8 mouse cellular contexts compared by ENCODE assay signal in the genomic region with DNA sequence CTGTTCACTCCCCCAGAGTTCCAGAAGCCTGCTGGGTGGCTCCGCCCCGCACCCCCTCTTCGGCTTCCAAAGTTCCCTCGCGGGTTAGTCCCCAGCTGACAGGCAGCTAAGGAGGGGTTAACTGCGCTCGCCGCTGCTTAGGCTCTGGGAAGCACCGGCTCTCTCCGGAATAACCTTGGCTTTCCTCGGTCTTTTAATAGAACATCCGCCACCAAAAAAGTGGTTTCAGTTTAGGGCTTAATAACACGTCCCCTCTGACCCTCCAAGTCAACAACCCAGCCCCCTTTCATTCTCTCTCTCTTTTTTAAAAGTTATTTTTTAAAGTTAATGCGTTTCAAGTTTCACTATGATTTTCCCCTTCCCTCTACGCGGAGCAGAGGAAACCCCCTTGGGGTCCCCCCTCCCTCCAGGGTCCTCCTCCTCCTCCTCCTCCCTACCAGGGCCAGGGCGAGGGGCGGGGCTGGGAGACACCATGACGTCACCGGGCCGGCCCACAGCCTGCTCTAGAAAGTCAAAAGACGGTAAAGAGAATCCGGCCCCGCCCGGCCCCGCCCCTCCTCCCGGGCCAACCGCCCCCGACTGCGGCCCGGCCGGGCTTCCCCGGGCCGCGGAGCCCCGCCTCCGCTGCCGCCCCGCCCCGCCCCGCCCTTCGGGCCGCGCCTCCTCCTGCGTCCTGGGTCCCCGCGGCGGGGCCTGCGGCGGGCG. TPM values are rescaled to one million over a fixed set of nuclear protein-coding genes. Genes with fewer than 3 reads are reported as not detected.
DNase-seq lines count a peak whose midpoint lies in the region; ATAC-seq and TF ChIP-seq lines count a peak whose summit lies in the region.

No protein-coding gene starts in this region.

- H3K9ac ChIP-seq in forebrain, embryonic 11.5 days (ENCODE audit: low read length): peak overlapping the region; percentile 91
- peak overlapping the region; percentile 84 for H3K9ac ChIP-seq in heart, embryonic 16.5 days (ENCODE audit: low read length)
- H3K9ac ChIP-seq in liver, embryonic 14.5 days (replicated peaks): peak overlapping the region; percentile 67
- no peak overlapping the region for H3K9ac ChIP-seq in stomach, embryonic 15.5 days

- no peak for TF ChIP-seq CTCF in E14TG2a.4 (conservative IDR thresholded peaks at IDR 0.05; ENCODE audit: low read length)
- TF ChIP-seq CTCF in liver, embryonic 14.5 days (IDR thresholded peaks at IDR 0.05; ENCODE audit: low read depth): no peak

- peak overlapping the region; percentile 83 for H3K4me2 ChIP-seq in forebrain, embryonic 11.5 days (ENCODE audit: low read depth, low read length, severe bottlenecking)
- peak overlapping the region; percentile 80 for H3K4me2 ChIP-seq in heart, embryonic 16.5 days (ENCODE audit: low read depth, low read length)
- H3K4me2 ChIP-seq in liver, embryonic 14.5 days (ENCODE audit: low read depth): peak overlapping the region; percentile 96
- peak overlapping the region; percentile 57 for H3K4me2 ChIP-seq in stomach, embryonic 15.5 days

- under 1% methylated on average over 36 of the region's 51 CpGs for WGBS in forebrain, embryonic 11.5 days
- under 1% methylated on average over 22 of the region's 51 CpGs for WGBS in heart, embryonic 16.5 days
- WGBS in liver, embryonic 14.5 days (ENCODE audit: insufficient replicate concordance): 2% methylated on average over 25 of the region's 51 CpGs
- WGBS in stomach, embryonic 15.5 days: under 1% methylated on average over 22 of the region's 51 CpGs

- H3K4me1 ChIP-seq in E14TG2a.4 (replicated peaks; ENCODE audit: low read depth, low read length): peaks cover 43% of the 10 kb centered on the region
- H3K4me1 ChIP-seq in forebrain, embryonic 11.5 days (replicated peaks; ENCODE audit: control insufficient read depth, insufficient read depth, low read length): peaks cover 7% of the 10 kb centered on the region; the same call in 1 of the 2 replicates
- peaks cover 10% of the 10 kb centered on the region for H3K4me1 ChIP-seq in heart, embryonic 16.5 days (ENCODE audit: control insufficient read depth, insufficient read depth, low read length)
- peaks cover 17 to 23% of the 10 kb centered on the region in 2 experiments for H3K4me1 ChIP-seq in liver, embryonic 14.5 days (replicated peaks; ENCODE audit: control insufficient read depth in 2 of 2, insufficient read depth in 2 of 2, low read length in 1 of 2)
- H3K4me1 ChIP-seq in stomach, embryonic 15.5 days: peaks cover 4% of the 10 kb centered on the region; the same call in 1 of the 2 replicates

- peak; percentile 87 for DNase-seq in c-Kit-positive CD71-positive TER-119-negative erythroid progenitor cells, embryonic 14.5 days (ENCODE audit: low read depth)
- peak; percentile 100 for DNase-seq in forebrain, embryonic 11.5 days (ENCODE audit: low spot score)
- DNase-seq in kidney, postnatal 25 days: peak; percentile 99 to 100
- peak; percentile 84 to 91 (median 88) for DNase-seq in liver, embryonic 14.5 days (ENCODE audit: low read depth in 3 of 3, low spot score in 3 of 3)
- peak; percentile 99 for DNase-seq in neural tube, embryonic 10.5 days (ENCODE audit: extremely low spot score, low spot score)

- H3K4me3 ChIP-seq in E14TG2a.4 (replicated peaks; ENCODE audit: low read length): peak overlapping the region; percentile 78
- peak overlapping the region; percentile 91 for H3K4me3 ChIP-seq in forebrain, embryonic 11.5 days (ENCODE audit: low read depth, low read length)
- peak overlapping the region; percentile 75 for H3K4me3 ChIP-seq in heart, embryonic 16.5 days (ENCODE audit: low read length)
- H3K4me3 ChIP-seq in liver, embryonic 14.5 days (ENCODE audit: insufficient read depth in 1 of 2, low read depth in 2 of 2, low read length in 2 of 2): peak overlapping the region; percentile 84 to 90
- H3K4me3 ChIP-seq in stomach, embryonic 15.5 days (replicated peaks): peak overlapping the region; percentile 92

- peak overlapping the region; percentile 31 for H3K27ac ChIP-seq in forebrain, embryonic 11.5 days (ENCODE audit: low read depth, low read length)
- peak overlapping the region; percentile 95 for H3K27ac ChIP-seq in heart, embryonic 16.5 days (ENCODE audit: low read length)
- H3K27ac ChIP-seq in liver, embryonic 14.5 days: peak overlapping the region; percentile 77
- peak overlapping the region; percentile 80 for H3K27ac ChIP-seq in stomach, embryonic 15.5 days

- H3K9me3 ChIP-seq in E14TG2a.4 (ENCODE audit: low read length): no peaks in the 10 kb centered on the region
- no peaks in the 10 kb centered on the region for H3K9me3 ChIP-seq in forebrain, embryonic 11.5 days (ENCODE audit: control insufficient read depth, low read length)
- no peaks in the 10 kb centered on the region for H3K9me3 ChIP-seq in heart, embryonic 16.5 days (replicated peaks; ENCODE audit: control insufficient read depth, low read length)
- no peaks in the 10 kb centered on the region for H3K9me3 ChIP-seq in liver, embryonic 14.5 days (ENCODE audit: control insufficient read depth, low read length)
- no peaks in the 10 kb centered on the region for H3K9me3 ChIP-seq in stomach, embryonic 15.5 days

- ATAC-seq in forebrain, embryonic 11.5 days (replicated peaks; ENCODE audit: low FRiP score): peak; percentile 79
- ATAC-seq in heart, embryonic 16.5 days (replicated peaks; ENCODE audit: extremely low read depth, insufficient read depth, low FRiP score): peak; percentile 91
- peak; percentile 87 for ATAC-seq in liver, embryonic 14.5 days (ENCODE audit: insufficient read depth)
- ATAC-seq in stomach, embryonic 15.5 days (ENCODE audit: insufficient read depth, low FRiP score, low read depth): peak; percentile 88

- TF ChIP-seq EP300 in liver, embryonic 14.5 days (IDR thresholded peaks at IDR 0.05; ENCODE audit: low read depth): 0 out of 2 replicates have a peak, but pooled peaks have one; percentile 7

- H3K27me3 ChIP-seq in E14TG2a.4 (ENCODE audit: insufficient read depth, low read length): peaks cover 30% of the 10 kb centered on the region
- no peaks in the 10 kb centered on the region for H3K27me3 ChIP-seq in forebrain, embryonic 11.5 days (ENCODE audit: control insufficient read depth, insufficient read depth, low read length)
- H3K27me3 ChIP-seq in heart, embryonic 16.5 days (ENCODE audit: control insufficient read depth, insufficient read depth, low read length): no peaks in the 10 kb centered on the region
- no peaks in the 10 kb centered on the region for H3K27me3 ChIP-seq in liver, embryonic 14.5 days (ENCODE audit: control insufficient read depth, insufficient read depth, low read length)
- H3K27me3 ChIP-seq in stomach, embryonic 15.5 days (replicated peaks): no peaks in the 10 kb centered on the region

- H3K36me3 ChIP-seq in E14TG2a.4 (ENCODE audit: insufficient read depth, low read length): peaks cover 10% of the 10 kb centered on the region; the same call in 1 of the 2 replicates
- H3K36me3 ChIP-seq in forebrain, embryonic 11.5 days (ENCODE audit: control insufficient read depth, insufficient read depth, low read length): peaks cover under 1% of the 10 kb centered on the region; the same call in 1 of the 2 replicates
- H3K36me3 ChIP-seq in heart, embryonic 16.5 days (ENCODE audit: control insufficient read depth, insufficient read depth): peaks cover 2% of the 10 kb centered on the region
- no peaks in the 10 kb centered on the region for H3K36me3 ChIP-seq in liver, embryonic 14.5 days (replicated peaks; ENCODE audit: control insufficient read depth, insufficient read depth, low read depth)
- peaks cover 2% of the 10 kb centered on the region; the same call in 1 of the 2 replicates for H3K36me3 ChIP-seq in stomach, embryonic 15.5 days

RNA-seq across cellular contexts. Expression of a gene that starts 0.5 kb away (rescaled TPM):
- polyA plus RNA-seq in forebrain, embryonic 11.5 days (2014; fragmentation: Nextera tagmentation; extraction: Ambion mirVana): 13.2 and 16.5 TPM in 2 replicates
- polyA plus RNA-seq in heart, embryonic 16.5 days (2015; fragmentation: Nextera tagmentation; extraction: Ambion mirVana): 4.0 and 4.1 TPM in 2 replicates
- polyA plus RNA-seq in liver, embryonic 14.5 days (2012; rRNA removed): 2.0 and 2.4 TPM in 2 replicates
- polyA plus RNA-seq in liver, embryonic 14.5 days (2014; fragmentation: Nextera tagmentation; extraction: Ambion mirVana): 1.4 and 1.6 TPM in 2 replicates
- polyA plus RNA-seq in stomach, embryonic 15.5 days (2015; fragmentation: Nextera tagmentation; extraction: Ambion mirVana): 9.4 and 11.1 TPM in 2 replicates

Comparison
In these comparisons a context has a peak if more than half of its experiments do, and no peak if none do; other contexts are left out.
1. Peak in every context shown above with its lines: DNase-seq, ATAC-seq, H3K4me3 ChIP-seq and H3K27ac ChIP-seq.
2. H3K27ac ChIP-seq: peak in every context shown above with its lines; median percentile 95 in heart, embryonic 16.5 days; 80 in stomach, embryonic 15.5 days; 77 in liver, embryonic 14.5 days; 31 in forebrain, embryonic 11.5 days.